Mouse (Mus musculus) cerebellum, adult 9-11 months (tissue): Measurements from ENCODE around the gene Acsf3.

Experiments used
- DNase-seq: peaks from one replicate; pipeline ENCODE4 v3.0.0; 2022

Acsf3 gene

DNA sequence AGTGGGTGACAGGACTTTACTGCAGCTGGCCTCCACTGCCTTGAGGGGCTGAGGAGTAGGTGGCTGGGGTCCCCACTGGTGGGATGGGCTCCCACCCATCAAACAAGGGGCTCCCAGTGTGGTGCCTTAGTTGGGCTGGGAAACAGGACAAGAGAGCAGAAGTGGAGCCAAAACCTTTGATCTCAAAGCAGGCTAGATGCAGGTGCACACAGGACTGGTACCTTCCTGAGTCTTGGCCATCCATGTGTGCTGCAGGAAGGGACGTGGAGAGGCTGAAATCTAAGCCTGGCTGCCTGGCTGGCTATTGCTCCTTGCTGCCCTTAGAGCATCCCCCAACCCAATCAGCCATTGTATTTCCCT, 77.2 kb downstream of the Acsf3 start:
- no peak for DNase-seq

DNA sequence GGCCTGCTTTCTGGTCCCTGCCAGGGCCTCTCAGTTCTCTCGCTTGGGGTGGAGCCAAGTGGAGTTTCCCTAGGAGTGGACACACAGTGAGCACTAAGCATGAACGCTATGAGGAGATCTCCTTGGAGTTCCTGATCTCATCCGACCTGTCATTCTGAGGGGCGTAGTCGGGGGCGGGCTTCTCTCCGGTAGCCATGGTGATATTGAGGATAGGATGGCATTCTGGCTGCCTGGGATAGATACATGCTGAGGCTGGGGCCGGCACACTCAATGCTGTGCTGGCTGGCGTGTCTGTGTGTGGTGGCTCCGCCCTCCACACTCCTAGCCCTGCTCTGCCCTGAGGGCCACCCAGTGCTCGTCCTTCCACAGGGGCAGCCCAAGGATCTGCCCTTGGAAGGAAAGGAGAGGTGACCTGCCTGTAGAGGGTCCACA, 78.1 kb downstream of the Acsf3 start:
- DNase-seq = peak; percentile 90

DNA sequence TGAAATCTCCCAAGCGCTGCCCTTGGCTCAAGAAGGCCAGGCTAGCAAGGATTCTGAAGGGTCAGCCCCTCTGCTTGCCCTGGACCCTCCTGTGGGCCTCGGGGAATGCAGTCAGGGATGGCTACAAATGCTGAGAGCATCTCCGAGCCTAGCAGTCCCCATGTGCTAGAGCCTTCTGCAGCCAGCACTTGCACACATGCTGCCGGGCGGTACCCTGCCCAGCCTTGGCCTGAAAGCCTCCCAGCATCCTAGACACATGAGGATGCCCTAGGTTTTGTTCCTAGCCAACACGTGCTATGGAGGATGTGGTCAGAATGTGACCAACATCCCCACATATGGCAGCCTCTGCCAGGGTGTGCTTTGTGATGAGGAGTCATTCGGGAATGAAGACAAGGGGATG, 79.1 kb downstream of the Acsf3 start:
- DNase-seq = peak; percentile 58

DNA sequence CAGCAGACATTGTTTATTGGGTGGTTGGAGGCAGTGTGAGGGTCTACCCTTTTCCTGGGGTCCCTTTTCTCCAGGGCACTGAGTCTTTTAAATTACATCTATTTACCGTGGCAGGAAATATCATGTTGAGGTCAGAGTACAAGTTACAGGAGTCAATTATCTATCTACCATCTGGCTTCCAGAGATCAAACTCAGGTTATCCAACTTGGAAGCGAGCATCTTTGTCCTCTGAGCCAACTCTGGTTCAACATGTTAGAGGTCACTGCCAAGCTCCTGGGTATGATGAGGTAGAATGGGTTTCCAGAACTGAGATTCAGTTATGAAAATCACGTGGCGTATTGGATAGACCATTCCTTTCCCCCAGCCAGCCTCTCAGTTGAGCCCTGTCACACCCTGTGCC, 79.8 kb downstream of the Acsf3 start:
- DNase-seq = no peak

DNA sequence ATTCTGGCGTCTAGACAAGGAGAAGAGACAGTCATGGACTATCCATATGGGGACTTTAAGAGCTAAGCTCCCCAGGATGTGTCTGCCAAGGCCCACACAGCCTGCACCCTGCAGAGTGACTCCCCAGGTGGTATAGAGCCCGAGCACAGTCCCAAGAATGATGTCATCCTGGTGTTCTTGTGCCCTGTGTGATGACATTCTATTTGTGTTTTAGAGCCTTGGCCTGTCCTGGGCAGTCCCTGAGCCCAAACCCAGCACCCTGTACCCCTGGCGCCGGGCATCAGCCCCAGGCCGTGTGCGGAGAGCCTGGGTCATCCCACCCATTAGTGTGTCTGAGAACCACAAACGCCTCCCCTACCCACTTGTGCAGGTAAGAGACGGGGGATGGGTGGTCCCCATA, 81.0 kb downstream of the Acsf3 start:
- peak; percentile 66 for DNase-seq

DNA sequence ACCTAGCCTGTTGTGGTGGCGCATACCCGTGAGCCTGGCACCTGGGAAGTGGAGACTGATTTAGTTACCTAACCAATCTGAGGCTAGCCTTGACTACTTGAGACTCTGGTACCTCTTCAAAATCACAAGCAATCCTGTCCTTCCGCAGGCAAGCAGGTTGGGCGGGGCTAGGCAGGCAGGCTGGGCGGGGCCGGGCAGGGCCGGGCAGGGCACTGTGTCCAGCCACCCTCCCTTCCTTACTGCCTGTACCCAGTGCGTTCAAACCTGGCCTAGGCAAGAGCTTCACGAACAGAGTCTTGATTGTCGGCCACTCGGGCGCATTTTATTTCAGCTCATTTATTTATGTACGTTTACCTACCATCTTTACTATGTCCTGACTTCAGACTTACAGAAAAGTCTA, 84.6 kb downstream of the Acsf3 start:
- DNase-seq = no peak

DNA sequence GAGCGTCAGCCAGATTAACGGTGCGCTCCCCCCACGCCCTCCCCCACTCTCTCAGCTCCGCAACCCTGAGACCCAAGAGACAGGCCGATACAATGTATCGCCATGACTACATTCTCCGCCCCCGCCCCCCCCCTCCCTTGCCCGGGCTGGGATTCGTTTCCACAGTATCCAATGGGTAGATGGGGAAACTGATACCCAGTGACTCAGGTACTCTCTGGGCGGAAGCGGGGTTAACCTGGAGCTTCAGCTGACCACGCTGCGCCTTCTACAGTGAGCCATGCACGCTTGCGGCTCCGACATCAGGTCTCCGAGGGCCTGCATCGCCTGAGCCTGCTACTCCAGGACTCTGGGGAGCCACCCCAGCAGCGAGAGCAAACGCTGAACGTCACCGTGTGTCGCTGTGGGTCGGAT, 89.4 kb downstream of the Acsf3 start:
- peak; percentile 41 for DNase-seq

DNA sequence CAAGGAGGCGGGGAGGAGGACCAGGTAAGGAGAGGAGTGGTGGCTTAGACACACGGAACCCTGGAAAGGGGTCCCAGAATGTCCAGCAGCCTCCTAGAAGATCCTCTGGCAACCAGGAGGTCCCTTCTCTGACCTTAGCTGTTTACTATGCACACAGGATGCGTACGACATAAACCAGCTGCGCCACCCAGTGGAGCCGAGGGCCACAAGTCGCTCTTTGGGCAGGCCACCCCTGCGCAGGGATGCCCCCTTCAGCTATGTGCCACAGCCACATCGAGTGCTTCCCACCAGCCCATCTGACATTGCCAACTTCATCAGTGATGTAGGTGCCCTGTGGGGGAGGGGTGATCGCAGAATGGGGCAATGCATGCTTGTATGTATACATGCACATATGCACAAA, 90.2 kb downstream of the Acsf3 start:
- DNase-seq = no peak

DNA sequence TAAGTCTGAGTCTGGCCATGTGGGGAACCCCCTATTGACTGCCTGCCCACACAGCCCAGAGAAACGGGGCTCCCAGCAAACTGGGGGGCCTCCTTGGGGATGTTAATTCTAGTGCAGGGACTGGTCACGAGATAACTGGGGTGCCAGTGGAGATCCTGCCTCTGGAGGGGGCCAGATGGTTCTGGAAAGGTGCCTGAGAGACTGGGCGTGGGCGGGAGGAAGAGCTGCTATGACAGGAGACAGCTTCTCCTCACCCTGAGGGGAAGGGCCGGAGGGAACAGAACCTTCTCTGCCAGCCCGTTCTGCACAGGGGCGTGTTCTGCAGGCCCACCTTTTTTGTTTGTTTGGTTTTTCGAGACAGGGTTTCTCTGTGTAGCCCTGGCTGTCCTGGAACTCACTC, 90.9 kb downstream of the Acsf3 start:
- no peak for DNase-seq
